Mouse (Mus musculus): ENCODE measurements around the gene Olfr985. TPM values are rescaled to one million over a fixed set of nuclear protein-coding genes. Genes with fewer than 3 reads are reported as not detected.

Olfr985 gene
- not detected in 2 replicates for polyA plus RNA-seq (2015; fragmentation: Nextera tagmentation; extraction: Ambion mirVana)

DNA sequence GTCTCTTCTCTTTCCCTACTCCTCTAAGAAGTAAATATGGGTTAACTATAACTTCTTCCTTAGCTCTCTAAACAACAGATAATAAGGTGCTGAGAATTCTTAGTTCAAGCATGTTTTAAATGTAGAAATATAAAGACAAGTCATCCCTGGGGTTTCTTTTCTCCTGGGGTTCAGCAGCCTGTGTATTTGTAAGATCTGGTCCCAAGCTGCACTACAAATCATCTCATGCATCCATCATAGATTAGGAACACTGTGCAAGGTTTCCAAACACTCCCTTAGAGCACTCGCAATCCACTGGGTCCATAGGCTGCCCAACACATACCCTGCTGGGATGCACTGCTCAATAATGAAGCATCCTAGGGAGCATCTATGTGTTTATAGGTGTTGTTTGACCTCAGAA, at the start of gene Olfr985:
Gene Olfr985, minus strand, starts transcription at position 101 of the 400 bp plus-strand sequence.
- Histone ChIP-seq H3K27me3 (ENCODE audit: control insufficient read depth, insufficient read depth, low read depth, low read length) (no peaks in the 10 kb centered on the region), H3K4me1 (replicated peaks; ENCODE audit: control insufficient read depth, insufficient read depth, low read length) (no peaks in the 10 kb centered on the region), H3K27ac (ENCODE audit: low read length) (no peak within 1 kb of the TSS), H3K36me3 (ENCODE audit: control insufficient read depth, insufficient read depth, low read length) (no peaks in the 10 kb centered on the region), H3K9me3 (ENCODE audit: control insufficient read depth, low read length) (no peaks in the 10 kb centered on the region), H3K4me2 (ENCODE audit: low read depth, low read length) (no peak within 1 kb of the TSS), H3K4me3 (ENCODE audit: low read length) (no peak within 1 kb of the TSS), H3K9ac (ENCODE audit: low read length) (no peak within 1 kb of the TSS)
- no peak for ATAC-seq (ENCODE audit: low read depth)
- WGBS, result 76% methylated on average over 1 of the region's 1 CpGs

DNA sequence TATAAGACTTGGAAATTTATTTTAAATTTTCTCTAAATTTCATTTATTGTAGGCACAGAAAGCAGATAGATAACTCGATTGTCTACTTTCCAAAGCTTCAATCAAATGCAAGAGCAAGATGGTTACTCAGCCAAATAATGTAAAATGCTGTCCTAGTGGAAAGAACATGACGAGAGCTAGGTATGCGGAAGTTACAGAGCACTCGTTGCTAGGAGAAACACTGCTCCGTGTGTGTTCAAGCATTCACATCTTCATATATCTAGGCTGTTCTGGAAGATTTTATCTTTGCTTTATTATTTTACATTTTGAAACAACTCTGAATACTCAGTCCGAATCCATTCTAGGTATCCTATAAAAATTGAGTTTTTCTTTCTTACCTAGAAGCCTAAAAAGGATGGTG, 47.0 kb upstream of the Olfr985 start:
- Histone ChIP-seq H3K4me3 (ENCODE audit: low read length) (no peak overlapping the region), H3K36me3 (ENCODE audit: control insufficient read depth, insufficient read depth, low read length) (no peaks in the 10 kb centered on the region), H3K27me3 (ENCODE audit: control insufficient read depth, insufficient read depth, low read depth, low read length) (no peaks in the 10 kb centered on the region), H3K27ac (ENCODE audit: low read length) (no peak overlapping the region), H3K4me1 (replicated peaks; ENCODE audit: control insufficient read depth, insufficient read depth, low read length) (no peaks in the 10 kb centered on the region), H3K9ac (ENCODE audit: low read length) (no peak overlapping the region), H3K9me3 (ENCODE audit: control insufficient read depth, low read length) (no peaks in the 10 kb centered on the region), H3K4me2 (ENCODE audit: low read depth, low read length) (no peak overlapping the region)
- no peak for ATAC-seq (ENCODE audit: low read depth)
- 75% methylated on average over 6 of the region's 6 CpGs for WGBS

- 88% methylated on average over 1 of the region's 1 CpGs for WGBS
These were observed 36.5 kb upstream of the Olfr985 start for GRCm38 (mm10) chr9:40166446-40166845.

GRCm38 (mm10) chr9:40155118-40155644, 25.2 kb upstream of the Olfr985 start:
- Histone ChIP-seq H3K4me2 (ENCODE audit: low read depth, low read length) (no peak overlapping the region), H3K4me1 (replicated peaks; ENCODE audit: control insufficient read depth, insufficient read depth, low read length) (no peaks in the 10 kb centered on the region), H3K9me3 (ENCODE audit: control insufficient read depth, low read length) (no peaks in the 10 kb centered on the region), H3K36me3 (ENCODE audit: control insufficient read depth, insufficient read depth, low read length) (no peaks in the 10 kb centered on the region), H3K27ac (ENCODE audit: low read length) (no peak overlapping the region), H3K4me3 (ENCODE audit: low read length) (no peak overlapping the region), H3K27me3 (ENCODE audit: control insufficient read depth, insufficient read depth, low read depth, low read length) (no peaks in the 10 kb centered on the region), H3K9ac (ENCODE audit: low read length) (no peak overlapping the region)
- WGBS, result 71% methylated on average over 4 of the region's 4 CpGs
- no peak for ATAC-seq (ENCODE audit: low read depth)

More at GRCm38 (mm10) chr9:40166446-40166845, 36.5 kb upstream of the Olfr985 start:
- Histone ChIP-seq H3K36me3 (ENCODE audit: control insufficient read depth, insufficient read depth, low read length) (no peaks in the 10 kb centered on the region), H3K9me3 (ENCODE audit: control insufficient read depth, low read length) (no peaks in the 10 kb centered on the region), H3K4me2 (ENCODE audit: low read depth, low read length) (no peak overlapping the region), H3K27me3 (ENCODE audit: control insufficient read depth, insufficient read depth, low read depth, low read length) (no peaks in the 10 kb centered on the region), H3K4me1 (replicated peaks; ENCODE audit: control insufficient read depth, insufficient read depth, low read length) (no peaks in the 10 kb centered on the region), H3K9ac (ENCODE audit: low read length) (no peak overlapping the region), H3K4me3 (ENCODE audit: low read length) (no peak overlapping the region), H3K27ac (ENCODE audit: low read length) (no peak overlapping the region)
- no peak for ATAC-seq (ENCODE audit: low read depth)

DNA sequence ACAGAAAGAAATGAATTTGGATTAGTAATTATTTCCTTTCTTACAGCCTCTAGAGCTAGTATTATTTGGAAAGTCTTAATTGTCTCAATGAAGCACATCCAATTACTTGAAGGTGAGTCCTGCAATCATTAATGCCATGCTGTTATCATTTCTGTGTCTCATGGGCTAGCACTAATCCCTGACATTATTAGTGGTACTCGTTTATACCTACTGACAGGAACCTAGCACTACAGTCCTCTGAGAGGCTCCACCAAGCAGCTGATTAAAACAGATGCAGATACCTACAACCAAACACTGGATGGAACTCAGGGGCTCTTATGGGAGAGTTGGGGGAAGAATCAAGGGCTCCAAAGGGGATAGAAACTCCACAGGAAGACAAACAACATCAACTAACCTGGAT, 11.6 kb upstream of the Olfr985 start:
- no peak overlapping the region for H3K9ac ChIP-seq (ENCODE audit: low read length)
- H3K4me2 ChIP-seq (ENCODE audit: low read depth, low read length), result no peak overlapping the region
- WGBS, result 59% methylated on average over 1 of the region's 1 CpGs
- no peaks in the 10 kb centered on the region for H3K27me3 ChIP-seq (ENCODE audit: control insufficient read depth, insufficient read depth, low read depth, low read length)
- no peak for ATAC-seq (ENCODE audit: low read depth)
- no peak overlapping the region for H3K27ac ChIP-seq (ENCODE audit: low read length)
- no peaks in the 10 kb centered on the region for H3K9me3 ChIP-seq (ENCODE audit: control insufficient read depth, low read length)
- H3K4me3 ChIP-seq (ENCODE audit: low read length), result no peak overlapping the region
- no peaks in the 10 kb centered on the region for H3K36me3 ChIP-seq (ENCODE audit: control insufficient read depth, insufficient read depth, low read length)
- H3K4me1 ChIP-seq (replicated peaks; ENCODE audit: control insufficient read depth, insufficient read depth, low read length), result no peaks in the 10 kb centered on the region

DNA sequence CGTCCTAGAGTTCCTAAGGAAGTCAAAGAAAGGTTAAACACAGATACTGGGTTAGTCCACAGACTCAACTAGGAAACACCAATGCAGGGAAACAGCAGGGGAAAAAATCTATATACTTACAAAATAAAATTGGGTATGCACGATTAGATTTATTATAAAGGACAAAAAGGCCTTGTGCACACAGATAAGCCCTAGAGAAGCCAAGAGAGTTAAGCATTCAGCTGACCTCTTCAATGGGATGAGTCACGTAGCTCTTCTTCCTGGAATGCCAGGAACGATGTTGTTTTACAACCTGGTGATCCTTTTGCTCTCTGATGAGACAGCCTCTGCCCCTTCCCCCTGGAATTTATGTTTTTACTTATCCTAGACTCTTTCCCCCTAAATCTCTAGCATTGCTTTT, 9.5 kb upstream of the Olfr985 start:
- no peaks in the 10 kb centered on the region for H3K27me3 ChIP-seq (ENCODE audit: control insufficient read depth, insufficient read depth, low read depth, low read length)
- H3K4me1 ChIP-seq (replicated peaks; ENCODE audit: control insufficient read depth, insufficient read depth, low read length), result no peaks in the 10 kb centered on the region
- no peak overlapping the region for H3K4me2 ChIP-seq (ENCODE audit: low read depth, low read length)
- H3K36me3 ChIP-seq (ENCODE audit: control insufficient read depth, insufficient read depth, low read length), result no peaks in the 10 kb centered on the region
- no peak for ATAC-seq (ENCODE audit: low read depth)
- H3K9me3 ChIP-seq (ENCODE audit: control insufficient read depth, low read length), result no peaks in the 10 kb centered on the region
- no peak overlapping the region for H3K27ac ChIP-seq (ENCODE audit: low read length)
- WGBS, result 49% methylated on average over 4 of the region's 4 CpGs
- no peak overlapping the region for H3K4me3 ChIP-seq (ENCODE audit: low read length)
- H3K9ac ChIP-seq (ENCODE audit: low read length), result no peak overlapping the region

DNA sequence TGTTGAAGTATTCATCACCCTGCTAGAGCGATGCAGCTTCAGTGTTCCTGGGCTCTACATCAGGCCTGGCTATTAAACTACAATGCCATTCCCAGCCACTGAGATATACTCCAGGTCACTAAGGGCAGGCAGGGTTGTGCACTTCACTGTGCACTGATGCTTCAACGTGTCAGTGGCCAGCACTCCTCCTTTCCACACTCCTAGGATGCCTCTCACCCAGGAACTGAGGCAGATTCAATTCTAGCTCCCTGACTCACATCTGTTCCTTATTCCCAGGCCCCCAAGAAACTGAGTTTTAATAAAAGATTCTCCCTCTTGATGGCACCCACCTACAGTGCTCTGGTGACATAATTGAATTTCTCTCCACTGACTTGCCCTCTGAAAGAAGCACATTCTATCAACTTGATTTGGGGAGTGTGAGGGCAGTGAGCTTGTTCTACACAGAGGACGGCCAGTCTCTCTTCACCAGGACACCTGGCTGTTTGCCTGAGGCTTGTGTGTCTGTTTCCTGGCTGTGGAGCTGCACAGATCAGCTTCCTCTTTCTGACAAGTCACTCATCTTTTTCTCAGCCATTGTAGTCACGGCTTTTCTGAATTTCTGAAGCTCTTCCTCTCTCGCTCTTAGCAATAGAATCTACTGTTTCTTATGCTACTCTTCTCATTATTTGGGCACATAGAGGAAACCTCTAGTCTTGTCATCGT, 7.2 kb upstream of the Olfr985 start:
- WGBS, result 65% methylated on average over 6 of the region's 6 CpGs
- Histone ChIP-seq H3K4me1 (replicated peaks; ENCODE audit: control insufficient read depth, insufficient read depth, low read length) (no peaks in the 10 kb centered on the region), H3K4me3 (ENCODE audit: low read length) (no peak overlapping the region), H3K27ac (ENCODE audit: low read length) (no peak overlapping the region), H3K4me2 (ENCODE audit: low read depth, low read length) (no peak overlapping the region), H3K9me3 (ENCODE audit: control insufficient read depth, low read length) (no peaks in the 10 kb centered on the region), H3K9ac (ENCODE audit: low read length) (no peak overlapping the region), H3K27me3 (ENCODE audit: control insufficient read depth, insufficient read depth, low read depth, low read length) (no peaks in the 10 kb centered on the region), H3K36me3 (ENCODE audit: control insufficient read depth, insufficient read depth, low read length) (no peaks in the 10 kb centered on the region)
- ATAC-seq (ENCODE audit: low read depth), result no peak

DNA sequence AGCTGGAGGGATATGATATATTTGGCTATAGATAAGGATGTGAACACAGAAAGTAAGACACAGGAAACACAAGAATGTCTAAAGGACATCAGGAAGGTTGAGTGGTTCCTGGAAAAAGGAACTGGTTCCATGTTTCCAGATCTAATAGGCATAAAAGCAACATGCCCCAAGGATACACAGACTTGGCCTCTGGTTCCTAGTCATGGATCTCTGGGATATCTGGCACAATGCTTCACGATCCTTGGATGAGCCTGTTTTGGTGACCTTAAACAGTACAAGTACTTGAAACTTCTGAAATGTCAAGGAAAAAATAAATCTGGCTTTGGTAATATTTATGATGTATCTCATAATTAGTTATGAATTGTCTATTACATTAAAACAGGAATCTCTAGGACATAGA, 572 bp upstream of the Olfr985 start:
- H3K4me2 ChIP-seq (ENCODE audit: low read depth, low read length), result no peak overlapping the region
- H3K4me1 ChIP-seq (replicated peaks; ENCODE audit: control insufficient read depth, insufficient read depth, low read length), result no peaks in the 10 kb centered on the region
- no peak overlapping the region for H3K9ac ChIP-seq (ENCODE audit: low read length)
- no peak overlapping the region for H3K27ac ChIP-seq (ENCODE audit: low read length)
- no peaks in the 10 kb centered on the region for H3K9me3 ChIP-seq (ENCODE audit: control insufficient read depth, low read length)
- no peaks in the 10 kb centered on the region for H3K27me3 ChIP-seq (ENCODE audit: control insufficient read depth, insufficient read depth, low read depth, low read length)
- no peaks in the 10 kb centered on the region for H3K36me3 ChIP-seq (ENCODE audit: control insufficient read depth, insufficient read depth, low read length)
- no peak overlapping the region for H3K4me3 ChIP-seq (ENCODE audit: low read length)
- 78% methylated on average over 1 of the region's 1 CpGs for WGBS
- ATAC-seq (ENCODE audit: low read depth), result no peak

DNA sequence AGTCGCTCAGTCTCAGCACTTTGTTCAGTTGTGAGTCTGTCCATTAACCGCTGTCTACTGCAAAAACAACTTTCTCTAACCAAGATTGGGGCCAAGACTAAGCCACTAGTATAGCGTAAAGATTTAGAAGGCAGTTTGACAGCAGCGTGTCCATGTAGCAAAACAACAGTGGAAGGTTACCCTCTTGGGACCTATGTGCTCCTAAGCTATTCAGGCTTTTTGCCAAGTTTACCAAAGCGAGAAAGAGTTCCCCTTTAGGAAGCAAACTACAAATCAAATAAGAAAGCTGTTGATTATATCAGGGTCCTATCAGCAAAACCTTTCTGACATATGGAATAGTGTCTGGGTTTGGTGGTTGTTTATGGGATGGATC, 12.7 kb downstream of the Olfr985 start:
- 58% methylated on average over 5 of the region's 5 CpGs for WGBS
- Histone ChIP-seq H3K4me1 (replicated peaks; ENCODE audit: control insufficient read depth, insufficient read depth, low read length) (no peaks in the 10 kb centered on the region), H3K27me3 (ENCODE audit: control insufficient read depth, insufficient read depth, low read depth, low read length) (no peaks in the 10 kb centered on the region), H3K4me2 (ENCODE audit: low read depth, low read length) (peak overlapping the region; percentile 5; the same call in 1 of the 2 replicates), H3K36me3 (ENCODE audit: control insufficient read depth, insufficient read depth, low read length) (no peaks in the 10 kb centered on the region), H3K9ac (ENCODE audit: low read length) (no peak overlapping the region), H3K27ac (ENCODE audit: low read length) (no peak overlapping the region), H3K4me3 (ENCODE audit: low read length) (no peak overlapping the region), H3K9me3 (ENCODE audit: control insufficient read depth, low read length) (no peaks in the 10 kb centered on the region)
- no peak; the same call in 1 of the 2 replicates for ATAC-seq (ENCODE audit: low read depth)

Data from lung, embryonic 16.5 days (tissue).